Mouse (Mus musculus) left cerebral cortex, postnatal 25 days (tissue): ENCODE results near the gene Ulbp1. TPM values are rescaled to one million over a fixed set of nuclear protein-coding genes. Genes with fewer than 3 reads are reported as not detected.
"Not testable (repeated sequence)": the region's sequence is repeated elsewhere in the genome, so short reads cannot be mapped to it uniquely, and the experiment has no call there.

Experiments used
- DNase-seq, 2 experiments: peaks; one replicate each; pipeline ENCODE4 v3.0.0; 2022; ENCODE audit warnings: low spot score in 2 of 2, mixed read lengths in 1 of 2
- intact Hi-C: fragments of 180-260 bp; cut with DNase I; formaldehyde crosslinking; loops from one replicate; pipeline ENCODE4 v1.15.1; 2025
- total RNA-seq, 2 experiments: library from RNA; stranded (reverse); gene quantifications; 2 replicates each; pipeline ENCODE4 v1.2.3; 2021

Ulbp1 gene
- total RNA-seq, result under 1 TPM; 0.16 to 0.30 TPM

GRCm38 (mm10) chr10:7473197-7473889 lies at the start of gene Ulbp1:
Gene Ulbp1, minus strand, starts transcription at chr10:7473638.
- intact Hi-C loops, result no loop called here

GRCm38 (mm10) chr10:7498180-7498579 lies 24.7 kb upstream of the Ulbp1 start:
- DNase-seq, intact Hi-C loops: not testable (repeated sequence)

More at GRCm38 (mm10) chr10:7473197-7473889, at the start of gene Ulbp1:
- no peak for DNase-seq

GRCm38 (mm10) chr10:7492384-7492783 lies 18.9 kb upstream of the Ulbp1 start:
- DNase-seq, intact Hi-C loops: not testable (repeated sequence)

- intact Hi-C loops, result no loop called here
These were observed 10.2 kb upstream of the Ulbp1 start for GRCm38 (mm10) chr10:7483650-7484049.

GRCm38 (mm10) chr10:7474225-7474624 lies 787 bp upstream of the Ulbp1 start:
- intact Hi-C loops, DNase-seq: not testable (repeated sequence)

More at GRCm38 (mm10) chr10:7483650-7484049, 10.2 kb upstream of the Ulbp1 start:
- DNase-seq, result no peak

GRCm38 (mm10) chr10:7471664-7472063 lies 1.8 kb downstream of the Ulbp1 start:
- intact Hi-C loops, result no loop called here
- no peak for DNase-seq

GRCm38 (mm10) chr10:7470457-7470856 lies 3.0 kb downstream of the Ulbp1 start:
- intact Hi-C loops, result loop anchor here (1.0 kb wide), 1 partner anchor 130 kb away; no protein-coding TSS in a partner anchor
- no peak for DNase-seq

- intact Hi-C loops, result loop anchor here (1.0 kb wide), 1 partner anchor 130 kb away; no protein-coding TSS in a partner anchor
- peak; percentile 61 to 68 for DNase-seq
These were observed 3.6 kb downstream of the Ulbp1 start for GRCm38 (mm10) chr10:7469716-7470414.

GRCm38 (mm10) chr10:7462006-7462405 lies 11.4 kb downstream of the Ulbp1 start:
- intact Hi-C loops, result no loop called here
- no peak for DNase-seq

GRCm38 (mm10) chr10:7438928-7439327 lies 34.5 kb downstream of the Ulbp1 start:
- intact Hi-C loops, result no loop called here
- no peak for DNase-seq

- intact Hi-C loops, result no loop called here
- DNase-seq, result no peak
These were observed 80.0 kb downstream of the Ulbp1 start for GRCm38 (mm10) chr10:7393143-7394035.

- DNase-seq, result no peak
- intact Hi-C loops, result no loop called here
These were observed 81.2 kb downstream of the Ulbp1 start for GRCm38 (mm10) chr10:7391935-7392930.

- no peak for DNase-seq
- intact Hi-C loops, result no loop called here
These were observed 81.9 kb downstream of the Ulbp1 start for GRCm38 (mm10) chr10:7391561-7391934.

GRCm38 (mm10) chr10:7391108-7391507 lies 82.3 kb downstream of the Ulbp1 start:
- DNase-seq, result no peak

More at GRCm38 (mm10) chr10:7391108-7391507, 82.3 kb downstream of the Ulbp1 start:
- intact Hi-C loops, result no loop called here

Other genes with a start within 250 kb of the Ulbp1 start
- 100 to 1,000 TPM; 144 to 148 TPM for gene Lrp11, start 116.2 kb upstream of the Ulbp1 start, total RNA-seq
- gene Nup43, start 193.9 kb upstream of the Ulbp1 start, total RNA-seq, result 1 to 10 TPM; 4.1 to 4.2 TPM
- gene Pcmt1, start 207.5 kb upstream of the Ulbp1 start, total RNA-seq, result 100 to 1,000 TPM; 174 to 185 TPM
- 10 to 100 TPM; 33.7 to 33.9 TPM for gene Lats1, start 207.6 kb upstream of the Ulbp1 start, total RNA-seq